In the genomic region with DNA sequence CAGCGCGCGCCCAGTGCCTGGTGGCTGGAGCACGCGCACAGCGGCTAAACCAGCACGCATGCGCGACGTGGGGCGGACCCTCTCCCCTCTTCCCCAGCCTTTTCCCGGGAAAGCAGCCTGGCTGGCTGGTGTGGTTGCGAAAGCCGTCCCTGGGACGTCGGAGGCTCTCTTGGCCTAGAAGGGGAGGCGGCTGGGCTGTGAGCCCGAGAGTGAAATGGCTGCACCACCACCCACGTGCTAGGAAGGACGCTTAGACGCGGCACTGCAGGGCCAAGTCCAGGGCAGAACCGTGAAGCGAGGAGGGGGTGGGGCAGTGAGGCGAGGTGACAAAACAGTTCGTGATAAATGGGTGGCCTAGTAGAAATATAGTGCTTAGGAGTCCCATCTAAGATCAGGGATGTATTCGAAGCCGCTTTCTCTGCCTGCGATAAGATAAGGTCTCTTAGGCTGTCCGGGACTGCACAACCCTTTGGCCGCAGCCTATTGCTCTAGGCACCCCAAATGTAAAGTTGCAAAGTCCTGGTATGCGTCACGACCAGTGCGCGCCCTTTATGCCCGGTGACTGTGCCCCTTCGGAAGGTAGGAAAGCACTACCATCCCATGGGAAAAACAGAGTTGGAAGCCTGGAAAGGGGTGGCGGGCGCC, we compare ENCODE assay signal across 9 mouse cellular contexts. TPM values are rescaled to one million over a fixed set of nuclear protein-coding genes. Genes with fewer than 3 reads are reported as not detected.
DNase-seq lines count a peak whose midpoint lies in the region; ATAC-seq and TF ChIP-seq lines count a peak whose summit lies in the region.
"Had no signal": no experiment of that assay in that cellular context is flagged by ENCODE, and none has a peak within 500 bp of the region (broad histone marks: within the 10 kb centered on the region; RNA-seq: fewer than 3 reads in every experiment).

No protein-coding gene starts in this region.

- peak; percentile 44; the same call in 1 of the 2 replicates for TF ChIP-seq POLR2A in liver, adult 2 months (IDR thresholded peaks at IDR 0.05; ENCODE audit: extremely low read depth, insufficient read depth, low read length)
- peak; percentile 34 for TF ChIP-seq POLR2A in myocyte (IDR thresholded peaks at IDR 0.05; ENCODE audit: insufficient read length, low read depth)

- peaks cover 100% of the 10 kb centered on the region for H3K27me3 ChIP-seq in forebrain, embryonic 12.5 days
- peaks cover 61% of the 10 kb centered on the region for H3K27me3 ChIP-seq in hindbrain, embryonic 16.5 days (replicated peaks; ENCODE audit: control insufficient read depth, insufficient read depth, low read length)
- H3K27me3 ChIP-seq in liver, adult 2 months (ENCODE audit: control insufficient read depth, insufficient read depth, low read length), result peaks cover 2% of the 10 kb centered on the region; the same call in 1 of the 2 replicates
- peaks cover 41% of the 10 kb centered on the region for H3K27me3 ChIP-seq in myocyte (ENCODE audit: control insufficient read depth, insufficient read depth, insufficient read length)

- H3K9me3 ChIP-seq in forebrain, embryonic 12.5 days, result no peaks in the 10 kb centered on the region
- no peaks in the 10 kb centered on the region for H3K9me3 ChIP-seq in hindbrain, embryonic 16.5 days (ENCODE audit: control insufficient read depth, low read length)

- no peaks in the 10 kb centered on the region for H3K79me2 ChIP-seq in liver, adult 2 months (ENCODE audit: control insufficient read depth, insufficient read depth, low read length)
- no peaks in the 10 kb centered on the region for H3K79me2 ChIP-seq in myocyte (ENCODE audit: control insufficient read depth, insufficient read depth)

- TF ChIP-seq CTCF in liver, adult 2 months (IDR thresholded peaks at IDR 0.05; ENCODE audit: low read depth, low read length), result no peak

- H3K4me2 ChIP-seq in forebrain, embryonic 12.5 days, result peak overlapping the region; percentile 63
- H3K4me2 ChIP-seq in hindbrain, embryonic 16.5 days (ENCODE audit: low read length), result peak overlapping the region; percentile 85
- H3K4me2 ChIP-seq in myocyte (ENCODE audit: low read depth), result peak overlapping the region; percentile 76

- peaks cover 49% of the 10 kb centered on the region for H3K4me1 ChIP-seq in forebrain, embryonic 12.5 days
- H3K4me1 ChIP-seq in hindbrain, embryonic 16.5 days (ENCODE audit: control insufficient read depth, insufficient read depth, low read depth, low read length), result peaks cover 30% of the 10 kb centered on the region
- peaks cover 16% of the 10 kb centered on the region for H3K4me1 ChIP-seq in liver, adult 2 months (ENCODE audit: control insufficient read depth, insufficient read depth, low read length)

- no peak overlapping the region for H3ac ChIP-seq in myocyte (ENCODE audit: control insufficient read depth, insufficient read length)

- H3K4me3 ChIP-seq in forebrain, embryonic 12.5 days (replicated peaks), result peak overlapping the region; percentile 38
- peak overlapping the region; percentile 45 for H3K4me3 ChIP-seq in hindbrain, embryonic 16.5 days (ENCODE audit: low read length)
- H3K4me3 ChIP-seq in liver, adult 2 months (ENCODE audit: insufficient read depth, low read depth, low read length), result no peak overlapping the region
- peak overlapping the region; percentile 12 for H3K4me3 ChIP-seq in myocyte

- peak overlapping the region; percentile 43 for H3K9ac ChIP-seq in forebrain, embryonic 12.5 days
- peak overlapping the region; percentile 68 for H3K9ac ChIP-seq in hindbrain, embryonic 16.5 days (ENCODE audit: low read depth, low read length)
- no peak overlapping the region for H3K9ac ChIP-seq in liver, adult 2 months (ENCODE audit: low read depth, low read length)

- WGBS in forebrain, embryonic 12.5 days, result 1% methylated on average over 39 of the region's 39 CpGs
- 1% methylated on average over 39 of the region's 39 CpGs for WGBS in hindbrain, embryonic 16.5 days
- 2% methylated on average over 39 of the region's 39 CpGs for WGBS in liver, adult 2 months

- H3K36me3 ChIP-seq in forebrain, embryonic 12.5 days (replicated peaks), result no peaks in the 10 kb centered on the region
- H3K36me3 ChIP-seq in hindbrain, embryonic 16.5 days (ENCODE audit: control insufficient read depth, insufficient read depth, low read length), result no peaks in the 10 kb centered on the region
- no peaks in the 10 kb centered on the region for H3K36me3 ChIP-seq in liver, adult 2 months (ENCODE audit: control insufficient read depth, insufficient read depth, low read length)
- H3K36me3 ChIP-seq in myocyte (ENCODE audit: control insufficient read depth, insufficient read depth), result no peaks in the 10 kb centered on the region

- 0 out of 2 replicates have a peak overlapping the region, but pooled peaks have one; percentile 5 for H3K27ac ChIP-seq in forebrain, embryonic 12.5 days
- no peak overlapping the region for H3K27ac ChIP-seq in hindbrain, embryonic 16.5 days (ENCODE audit: low read depth, low read length)
- peak overlapping the region; percentile 69 for H3K27ac ChIP-seq in liver, adult 2 months (replicated peaks; ENCODE audit: insufficient read depth, low read depth, low read length)
- H3K27ac ChIP-seq: macrophage had no signal

- peak; percentile 37 for DNase-seq in thymus, postnatal 4 days
- no peak for DNase-seq in thymus, postnatal 25 days
- DNase-seq in liver, adult 2 months (ENCODE audit: extremely low read depth, low read depth, low spot score), result peak; percentile 90
- DNase-seq in yolk sac, embryonic 10.5 days (ENCODE audit: low spot score), result no peak
- DNase-seq in layer of hippocampus, postnatal 14 days (ENCODE audit: low spot score in 2 of 2), result no peak

- no peak for ATAC-seq in forebrain, embryonic 12.5 days (ENCODE audit: low FRiP score)
- no peak for ATAC-seq in hindbrain, embryonic 16.5 days

TF ChIP-seq in myocyte, 11 proteins besides CTCF, POLR2A, EP300 and RAD21:
- 0 out of 2 replicates have a peak, but pooled peaks have one; percentile 4 for TF ChIP-seq CEBPB (IDR thresholded peaks at IDR 0.05; ENCODE audit: insufficient read depth, poor library complexity, severe bottlenecking)
- no peak for TF ChIP-seq REST (IDR thresholded peaks at IDR 0.05; ENCODE audit: insufficient read depth, insufficient read length)
TF ChIP-seq in myocyte: peak in this region for 1.

RNA-seq across cellular contexts. Expression of gene Cbx8, which starts 6.0 kb away (rescaled TPM):
- polyA plus RNA-seq in forebrain, embryonic 12.5 days (2016; fragmentation: Nextera tagmentation; extraction: Ambion mirVana), result 11.5 and 11.7 TPM in 2 replicates
- polyA plus RNA-seq in hindbrain, embryonic 16.5 days (2015; fragmentation: Nextera tagmentation; extraction: Ambion mirVana), result 8.5 and 9.5 TPM in 2 replicates
- total RNA-seq in liver, adult 2 months (2014; rRNA removed), result 4.3 and 5.1 TPM in 2 replicates
- 1.7 and 4.4 TPM in 2 replicates for polyA plus RNA-seq in liver, adult 2 months (2012; rRNA removed)
- 4.9 TPM for polyA plus RNA-seq in myocyte (2012; fragmentation: generic; extraction: Trizol)
- total RNA-seq in layer of hippocampus, postnatal 14 days (2021), result 10 to 100 TPM; 15.0 to 15.2 TPM

RNA-seq across cellular contexts. Expression of gene Cbx2, which starts 24.0 kb away (rescaled TPM):
- polyA plus RNA-seq in forebrain, embryonic 12.5 days (2016; fragmentation: Nextera tagmentation; extraction: Ambion mirVana), result 84.2 and 89.3 TPM in 2 replicates
- polyA plus RNA-seq in hindbrain, embryonic 16.5 days (2015; fragmentation: Nextera tagmentation; extraction: Ambion mirVana), result 10.7 and 14.0 TPM in 2 replicates
- 3.9 and 4.9 TPM in 2 replicates for total RNA-seq in liver, adult 2 months (2014; rRNA removed)
- 2.9 and 4.1 TPM in 2 replicates for polyA plus RNA-seq in liver, adult 2 months (2012; rRNA removed)
- polyA plus RNA-seq in myocyte (2012; fragmentation: generic; extraction: Trizol), result 10.2 TPM
- 1 to 10 TPM; 3.6 to 4.2 TPM for total RNA-seq in layer of hippocampus, postnatal 14 days (2021)

RNA-seq across cellular contexts. Expression of gene Cbx4, which starts 39.3 kb away (rescaled TPM):
- 12.7 and 14.5 TPM in 2 replicates for polyA plus RNA-seq in forebrain, embryonic 12.5 days (2016; fragmentation: Nextera tagmentation; extraction: Ambion mirVana)
- polyA plus RNA-seq in hindbrain, embryonic 16.5 days (2015; fragmentation: Nextera tagmentation; extraction: Ambion mirVana), result 23.4 and 24.8 TPM in 2 replicates
- total RNA-seq in liver, adult 2 months (2014; rRNA removed), result 2.8 and 2.9 TPM in 2 replicates
- polyA plus RNA-seq in liver, adult 2 months (2012; rRNA removed), result 7.9 and 8.2 TPM in 2 replicates
- polyA plus RNA-seq in myocyte (2012; fragmentation: generic; extraction: Trizol), result 29.9 TPM
- 10 to 100 TPM; 59.1 to 59.4 TPM for total RNA-seq in layer of hippocampus, postnatal 14 days (2021)

RNA-seq across cellular contexts. Expression of gene Enpp7, which starts 58.7 kb away (rescaled TPM):
- polyA plus RNA-seq in forebrain, embryonic 12.5 days (2016; fragmentation: Nextera tagmentation; extraction: Ambion mirVana), result not detected in 2 replicates
- not detected in 2 replicates for polyA plus RNA-seq in hindbrain, embryonic 16.5 days (2015; fragmentation: Nextera tagmentation; extraction: Ambion mirVana)
- not detected in 2 replicates for total RNA-seq in liver, adult 2 months (2014; rRNA removed)
- not detected in 2 replicates for polyA plus RNA-seq in liver, adult 2 months (2012; rRNA removed)
- not detected for polyA plus RNA-seq in myocyte (2012; fragmentation: generic; extraction: Trizol)
- total RNA-seq in layer of hippocampus, postnatal 14 days (2021), result not detected
- polyA plus RNA-seq: macrophage had no signal

Comparison
In these comparisons a context has a peak if more than half of its experiments do, and no peak if none do; other contexts are left out.
1. DNase-seq: peak in thymus, postnatal 4 days (single experiment) and liver, adult 2 months (single experiment); none in thymus, postnatal 25 days (single experiment), yolk sac, embryonic 10.5 days (single experiment) and layer of hippocampus, postnatal 14 days (0 of 2).
2. Peak in every context shown above with its lines, with median percentiles within 50 percentile points of each other: H3K4me2 ChIP-seq.